Mouse (Mus musculus): Measurements from ENCODE around the gene Hacd4. TPM values are rescaled to one million over a fixed set of nuclear protein-coding genes. Genes with fewer than 3 reads are reported as not detected.

Hacd4 gene
- total RNA-seq, 1 experiment from 2014 or later: 4.8 TPM

GRCm38 (mm10) chr4:88369951-88370350, 68.8 kb downstream of the Hacd4 start:
- no peak for ATAC-seq (replicated peaks; ENCODE audit: low read depth, poor library complexity, severe bottlenecking)

- no peak for ATAC-seq (replicated peaks; ENCODE audit: low read depth, poor library complexity, severe bottlenecking)
Measured at GRCm38 (mm10) chr4:88357431-88357830, 81.3 kb downstream of the Hacd4 start.

- peak; percentile 91 for ATAC-seq (replicated peaks; ENCODE audit: low read depth, poor library complexity, severe bottlenecking)
Measured at GRCm38 (mm10) chr4:88356652-88357051, 82.1 kb downstream of the Hacd4 start.

GRCm38 (mm10) chr4:88350910-88351309, 87.8 kb downstream of the Hacd4 start:
- ATAC-seq (replicated peaks; ENCODE audit: low read depth, poor library complexity, severe bottlenecking): peak; percentile 96

Other genes starting within 250 kb of the Hacd4 start
- not detected in 2 replicates for gene Ifnb1, start 83.8 kb upstream of the Hacd4 start, total RNA-seq (2017)
- gene Ifna15, start 119.3 kb upstream of the Hacd4 start, total RNA-seq (2017): not detected in 2 replicates
- gene Ifna14, start 132.9 kb upstream of the Hacd4 start, total RNA-seq (2017): not detected in 2 replicates
- gene Ifna9, start 153.5 kb upstream of the Hacd4 start, total RNA-seq (2017): not detected in 2 replicates
- gene Ifna12, start 164.4 kb upstream of the Hacd4 start, total RNA-seq (2017): not detected in 2 replicates
- gene C87499, start 195.5 kb upstream of the Hacd4 start, total RNA-seq (2017): not detected in 2 replicates
- gene Ifna13, start 205.5 kb upstream of the Hacd4 start, total RNA-seq (2017): not detected in 2 replicates
- not detected in 2 replicates for gene Ifna16, start 238.0 kb upstream of the Hacd4 start, total RNA-seq (2017)
- gene Ifna2, start 245.0 kb upstream of the Hacd4 start, total RNA-seq (2017): not detected in 2 replicates

Data from common myeloid progenitor, adult 5-6 weeks (primary cell).